ENCODE assay signal across 29 mouse cellular contexts in the genomic region with DNA sequence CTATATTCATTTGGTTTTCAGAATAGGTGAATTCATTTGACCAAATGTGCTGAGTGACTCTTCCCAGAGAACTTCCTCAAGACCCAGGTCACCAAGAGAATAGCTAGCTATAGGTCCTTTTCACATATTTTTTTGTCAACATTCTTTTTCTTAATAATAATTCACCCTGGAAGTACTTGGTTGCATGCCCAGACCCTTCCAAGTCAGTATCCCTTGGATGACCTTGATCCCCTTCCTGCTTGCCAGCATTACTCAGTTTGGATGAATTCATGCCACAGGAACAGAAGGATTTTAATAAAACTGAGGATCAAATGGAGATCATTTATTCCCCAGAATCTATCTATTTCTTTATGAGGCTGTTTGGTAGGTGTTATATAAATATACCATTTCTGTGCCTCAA. TPM values are rescaled to one million over a fixed set of nuclear protein-coding genes. Genes with fewer than 3 reads are reported as not detected.
DNase-seq lines count a peak whose midpoint lies in the region; ATAC-seq lines count a peak whose summit lies in the region.
"Had no signal": no experiment of that assay in that cellular context is flagged by ENCODE, and none has a peak within 500 bp of the region (broad histone marks: within the 10 kb centered on the region; RNA-seq: fewer than 3 reads in every experiment).

No protein-coding gene starts in this region.

- no peaks in the 10 kb centered on the region for H3K36me3 ChIP-seq in forebrain, embryonic 16.5 days (ENCODE audit: control insufficient read depth, insufficient read depth)
- H3K36me3 ChIP-seq: forebrain, embryonic 10.5 days; heart, embryonic 10.5 days; heart, embryonic 13.5 days had no signal

- H3K9ac ChIP-seq in forebrain, embryonic 16.5 days (replicated peaks; ENCODE audit: low read depth, low read length): no peak overlapping the region
- H3K9ac ChIP-seq: forebrain, embryonic 13.5 days; forebrain, postnatal 0 days; heart, embryonic 13.5 days; hindbrain, embryonic 14.5 days had no signal

- H3K4me2 ChIP-seq in forebrain, embryonic 16.5 days (ENCODE audit: low read length): no peak overlapping the region
- H3K4me2 ChIP-seq: forebrain, embryonic 13.5 days; heart, embryonic 13.5 days; hindbrain, embryonic 14.5 days had no signal

- H3K4me3 ChIP-seq in forebrain, embryonic 16.5 days (replicated peaks; ENCODE audit: low read length): no peak overlapping the region
- H3K4me3 ChIP-seq: forebrain, embryonic 10.5 days; forebrain, embryonic 13.5 days; heart, adult 2 months; heart, embryonic 10.5 days; heart, embryonic 13.5 days had no signal

- H3K27me3 ChIP-seq in forebrain, embryonic 16.5 days (replicated peaks; ENCODE audit: control insufficient read depth, insufficient read depth, low read length): no peaks in the 10 kb centered on the region
- H3K27me3 ChIP-seq: forebrain, embryonic 13.5 days; heart, embryonic 13.5 days had no signal

- H3K9me3 ChIP-seq in forebrain, embryonic 16.5 days (ENCODE audit: control insufficient read depth, low read length): no peaks in the 10 kb centered on the region
- H3K9me3 ChIP-seq: forebrain, embryonic 10.5 days; forebrain, embryonic 13.5 days; heart, embryonic 10.5 days; heart, embryonic 13.5 days had no signal

- H3K4me1 ChIP-seq in forebrain, embryonic 16.5 days (replicated peaks; ENCODE audit: control insufficient read depth, insufficient read depth, low read length): no peaks in the 10 kb centered on the region
- H3K4me1 ChIP-seq: forebrain, embryonic 10.5 days; forebrain, embryonic 13.5 days; heart, embryonic 10.5 days; heart, embryonic 13.5 days had no signal

- no peak overlapping the region for H3K27ac ChIP-seq in forebrain, embryonic 16.5 days (ENCODE audit: low read length)
- H3K27ac ChIP-seq: forebrain, embryonic 10.5 days; forebrain, embryonic 13.5 days; heart, adult 2 months; heart, embryonic 10.5 days; heart, embryonic 13.5 days; hindbrain, embryonic 14.5 days; hindbrain, postnatal 0 days had no signal

- ATAC-seq in forebrain, embryonic 16.5 days: no peak
- ATAC-seq: activated CD4-positive, CD25-positive, alpha-beta regulatory T cell, adult 4 months; forebrain, embryonic 13.5 days; forebrain, postnatal 0 days; hindbrain, postnatal 0 days; inflammation-experienced regulatory T-cells, adult 6 months; intestine, embryonic 16.5 days had no signal

- DNase-seq in adrenal gland, adult (ENCODE audit: inconsistent age in 2 of 2, low spot score in 1 of 2): peak; percentile 23 to 58
- DNase-seq in adrenal gland, adult 8-10 months: no peak
- DNase-seq in cerebellum, postnatal 10 days: peak; percentile 43 to 60
- DNase-seq in cerebellum, adult 9-11 months: no peak
- DNase-seq in adrenal gland, postnatal 14 days: peak; percentile 3
- peak; percentile 18 for DNase-seq in skeletal muscle tissue, adult 2 months (ENCODE audit: low read depth, low spot score)
- DNase-seq: cerebellum, adult 11-12 months; cerebellum, adult 8-10 months; cerebellum, postnatal 36 days; forebrain, postnatal 0 days; gastrocnemius, postnatal 10 days; gastrocnemius, postnatal 36 days; heart, adult 2 months; heart, postnatal 14 days; heart, postnatal 4 days; kidney, adult 18-20 months had no signal

RNA-seq across cellular contexts. Expression of gene Grm5, which starts 44.9 kb away (rescaled TPM):
- under 1 TPM in 3 of 4 experiments, not detected in 1; 0.06 to 0.68 (median 0.10) TPM for total RNA-seq in adrenal gland, adult 8-10 months (2022)
- not detected in 2 replicates for total RNA-seq in adrenal gland, postnatal 14 days (2021)
- polyA plus RNA-seq in forebrain, embryonic 16.5 days (2015; fragmentation: Nextera tagmentation; extraction: Ambion mirVana): 35.1 and 45.6 TPM in 2 replicates
- total RNA-seq: gastrocnemius, postnatal 36 days; granulocyte monocyte progenitor cell, adult 5-6 weeks; heart, adult 2 months; heart, postnatal 14 days; heart, postnatal 4 days had no signal
- polyA plus RNA-seq: heart, adult 2 months; heart, embryonic 10.5 days; heart, embryonic 16.5 days; inflammation-experienced regulatory T-cells, adult 6 months; intestine, embryonic 16.5 days had no signal

RNA-seq across cellular contexts. Expression of gene Tyr, which starts 45.7 kb away (rescaled TPM):
- not detected for total RNA-seq in adrenal gland, adult 8-10 months (2022)
- total RNA-seq in adrenal gland, postnatal 14 days (2021): not detected in 2 replicates
- 0.04 TPM in 1 of 2 replicates, not detected in the other for polyA plus RNA-seq in forebrain, embryonic 16.5 days (2015; fragmentation: Nextera tagmentation; extraction: Ambion mirVana)
- total RNA-seq: ES-E14; forebrain, postnatal 0 days; gastrocnemius, postnatal 36 days; granulocyte monocyte progenitor cell, adult 5-6 weeks; heart, adult 2 months; hindbrain, postnatal 0 days had no signal
- polyA plus RNA-seq: activated CD4-positive, CD25-positive, alpha-beta regulatory T cell, adult 4 months; forebrain, postnatal 0 days; heart, adult 2 months; inflammation-experienced regulatory T-cells, adult 6 months; intestine, embryonic 16.5 days had no signal

Comparison
In these comparisons a context has a peak if more than half of its experiments do, and no peak if none do; other contexts are left out.
1. DNase-seq: peak in adrenal gland, adult (2 of 2), cerebellum, postnatal 10 days (2 of 2), adrenal gland, postnatal 14 days (single experiment) and skeletal muscle tissue, adult 2 months (single experiment); none in adrenal gland, adult 8-10 months (single experiment) and cerebellum, adult 9-11 months (single experiment).